Mouse (Mus musculus): ENCODE measurements around the gene Spop. TPM values are rescaled to one million over a fixed set of nuclear protein-coding genes. Genes with fewer than 3 reads are reported as not detected.
A peak's percentile ranks its signal among the peaks of the same experiment; 100 is the strongest.

The Spop gene
- total RNA-seq, 2 experiments from 2014 or later = 175 to 193 TPM

DNA sequence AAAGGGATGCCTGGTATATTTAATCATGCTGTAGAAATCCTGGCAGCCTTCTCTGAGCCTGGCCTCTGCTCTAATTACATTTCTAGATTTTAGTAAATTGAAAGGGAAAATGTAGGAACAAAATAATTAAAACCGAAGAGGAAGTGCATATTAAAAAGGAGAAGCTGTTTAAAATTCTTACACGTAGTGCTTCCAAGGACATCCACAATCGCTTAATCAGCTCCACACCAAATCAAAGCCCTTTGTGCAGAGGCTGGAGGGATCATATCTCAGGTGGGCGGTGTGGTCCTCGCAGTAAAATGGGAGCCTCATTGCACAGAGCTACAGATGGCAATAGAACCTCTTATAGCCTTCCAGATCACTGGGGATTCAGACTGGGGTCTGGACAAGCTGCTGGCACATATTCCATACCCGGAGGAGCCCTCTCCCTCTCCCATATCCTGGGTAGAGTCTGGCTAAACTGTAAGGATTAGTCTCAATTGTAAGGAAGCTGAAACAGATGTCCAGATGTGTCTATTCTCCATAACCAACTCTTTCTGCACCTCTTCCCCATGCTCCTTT lies 2.3 kb upstream of the Spop start:
- DNase-seq = no peak
- intact Hi-C loops (cut with DNase I) = no loop called here

DNA sequence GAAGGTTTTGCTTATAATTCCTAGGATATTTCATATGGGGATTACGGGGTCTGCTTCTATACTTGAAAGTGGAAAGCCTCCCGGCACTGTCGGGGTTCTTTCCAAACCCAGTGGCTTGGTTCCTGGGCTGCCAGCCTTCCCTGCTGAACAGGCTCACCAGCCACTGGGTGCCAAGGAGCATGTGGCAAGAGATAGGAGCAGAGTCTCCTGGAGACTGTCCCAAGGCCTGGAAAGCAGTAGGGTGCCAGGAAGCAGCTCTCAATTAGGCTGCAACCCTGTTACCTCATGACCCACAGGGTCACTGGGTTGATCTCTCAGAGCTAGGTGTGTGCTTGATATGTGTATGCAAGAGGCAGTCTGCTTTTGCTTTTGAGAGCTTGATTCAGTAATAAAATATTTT lies 1.3 kb upstream of the Spop start:
- no peak for DNase-seq
- intact Hi-C loops (cut with DNase I) = no loop called here

DNA sequence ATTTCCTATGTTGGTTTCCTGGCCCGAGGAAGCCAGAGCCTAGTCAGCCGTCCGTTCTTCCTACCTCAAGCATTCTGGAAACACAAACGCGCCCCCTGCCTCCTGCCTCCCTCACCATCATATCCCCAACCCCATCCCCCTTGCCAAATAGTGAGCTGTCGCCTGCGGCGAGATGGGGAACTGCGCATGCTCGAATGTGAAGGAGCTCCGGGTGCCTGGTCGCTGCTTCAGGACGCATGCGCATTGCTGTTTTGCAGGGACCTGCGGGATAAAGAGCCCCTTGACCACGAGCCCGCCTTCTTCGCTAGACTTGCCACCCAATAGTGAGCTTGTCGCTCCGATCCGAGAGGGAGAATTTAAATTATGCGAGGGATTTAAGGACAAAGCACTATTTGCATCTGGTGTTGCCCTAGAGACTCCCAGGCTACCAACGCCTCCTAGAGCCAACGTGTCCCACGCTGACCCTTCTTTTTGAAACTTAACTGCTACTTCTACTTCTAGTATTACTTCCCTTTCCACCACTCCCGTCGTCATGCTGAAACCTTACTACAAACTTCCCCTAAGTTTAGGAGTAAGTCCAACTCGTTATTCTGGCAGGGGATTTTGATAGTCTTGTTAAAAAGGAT lies 769 bp downstream of the Spop start:
- DNase-seq = peak; percentile 91 to 96
- intact Hi-C loops (cut with DNase I) = no loop called here

DNA sequence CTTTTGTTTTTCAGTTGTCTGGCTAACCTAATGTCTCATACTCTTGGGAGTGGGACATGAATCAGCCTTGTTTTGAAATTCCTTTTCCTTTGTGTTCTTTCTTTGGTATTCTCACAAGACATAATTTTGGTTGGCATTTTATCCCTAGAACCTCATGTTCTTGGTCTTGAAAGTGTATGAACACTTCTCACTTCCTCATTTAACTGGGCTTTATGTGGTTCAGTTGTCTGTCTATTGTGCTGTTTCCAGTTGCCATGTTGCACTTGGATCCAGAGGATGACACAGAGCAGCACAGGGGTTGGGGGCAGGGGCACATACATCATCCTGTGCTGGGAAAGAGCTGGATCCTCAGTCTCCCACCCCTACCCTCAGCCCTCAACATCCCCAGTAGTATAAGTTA lies 2.1 kb downstream of the Spop start:
- intact Hi-C loops (cut with DNase I) = no loop called here
- no peak for DNase-seq

DNA sequence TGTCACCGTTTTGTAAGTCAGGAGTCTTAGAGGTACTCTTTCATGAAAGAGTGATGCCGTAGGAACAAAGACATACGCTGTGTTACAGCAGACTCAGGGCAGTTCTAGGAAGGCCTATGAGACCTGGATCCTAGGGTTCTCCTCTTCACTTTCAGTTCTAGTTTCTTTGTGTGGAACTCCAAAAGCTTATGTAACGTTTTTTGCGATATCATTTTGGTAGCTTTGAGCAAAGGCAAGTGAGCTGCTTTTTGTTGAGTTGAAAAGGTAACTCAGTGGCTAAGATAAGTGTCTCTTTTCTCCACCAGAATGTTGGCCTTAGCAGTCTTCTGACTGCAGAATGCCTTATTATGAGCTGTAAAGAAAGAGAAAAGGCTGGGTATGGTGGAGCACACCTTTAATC lies 3.5 kb downstream of the Spop start:
- intact Hi-C loops (cut with DNase I) = no loop called here
- no peak for DNase-seq

DNA sequence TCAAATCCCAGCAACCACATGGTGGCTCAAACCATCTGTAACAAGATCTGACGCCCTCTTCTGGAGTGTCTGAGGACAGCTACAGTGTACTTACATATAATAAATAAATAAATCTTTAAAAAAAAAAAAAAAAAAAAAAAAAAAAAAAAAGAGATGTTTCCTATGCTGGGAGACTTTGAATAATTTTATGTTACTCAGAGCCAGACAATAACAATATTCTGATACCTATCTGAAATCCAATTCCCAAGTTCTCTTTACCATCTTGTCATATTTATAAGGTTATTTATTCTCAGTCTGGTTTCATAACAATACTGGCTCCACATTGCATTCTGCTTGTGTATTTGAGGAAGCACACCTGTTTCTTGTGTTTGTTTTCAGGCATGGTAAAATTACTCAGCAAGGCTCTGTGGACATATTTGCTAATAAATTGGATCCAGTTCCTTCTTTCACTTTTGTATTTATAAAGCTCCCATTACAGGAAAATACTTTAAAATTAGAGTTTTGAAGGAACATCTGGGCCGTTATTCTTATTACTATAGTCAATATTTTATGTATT lies 7.1 kb downstream of the Spop start:
- intact Hi-C loops (cut with DNase I) = no loop called here
- DNase-seq = no peak

DNA sequence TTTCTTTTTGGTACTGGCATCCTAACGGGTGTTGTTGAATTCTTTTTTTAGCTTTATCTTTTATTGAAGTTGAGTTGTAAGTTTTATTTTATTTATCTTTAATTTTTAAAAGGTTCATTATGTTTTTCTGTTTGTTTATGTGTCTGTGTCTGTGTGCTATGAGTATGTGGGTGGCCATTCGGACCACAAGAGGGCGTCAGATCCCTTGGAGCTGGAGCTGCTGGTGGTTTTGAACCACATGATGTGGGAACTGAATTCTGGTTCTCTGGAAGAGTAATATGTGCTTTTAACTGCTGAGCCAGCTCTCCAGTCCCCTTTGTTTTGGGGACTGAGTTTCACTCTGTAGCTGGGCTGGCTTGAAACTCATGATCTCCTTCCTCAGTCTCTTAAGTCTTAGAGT lies 9.6 kb downstream of the Spop start:
- no peak for DNase-seq
- intact Hi-C loops (cut with DNase I) = no loop called here

DNA sequence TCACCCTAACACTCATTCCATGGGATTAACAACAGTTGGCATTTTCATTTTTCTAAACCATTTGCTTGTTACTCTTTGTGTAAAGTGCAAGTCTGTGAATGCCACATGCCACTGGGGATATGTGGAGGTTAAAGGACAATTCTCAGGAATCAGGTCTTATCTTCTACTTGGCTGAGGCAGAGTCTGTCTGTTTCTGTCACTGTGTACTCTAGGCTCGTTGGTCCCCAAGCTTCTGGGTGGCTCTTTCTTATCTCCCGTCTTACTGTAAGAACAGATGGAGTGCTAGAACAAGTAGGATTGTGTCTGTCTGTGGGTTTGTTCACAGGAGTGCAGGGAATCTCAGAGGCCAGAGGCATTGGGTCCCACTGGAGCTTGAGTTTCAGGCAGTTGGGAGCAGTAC lies 17.5 kb downstream of the Spop start:
- intact Hi-C loops (cut with DNase I) = no loop called here
- no peak for DNase-seq

DNA sequence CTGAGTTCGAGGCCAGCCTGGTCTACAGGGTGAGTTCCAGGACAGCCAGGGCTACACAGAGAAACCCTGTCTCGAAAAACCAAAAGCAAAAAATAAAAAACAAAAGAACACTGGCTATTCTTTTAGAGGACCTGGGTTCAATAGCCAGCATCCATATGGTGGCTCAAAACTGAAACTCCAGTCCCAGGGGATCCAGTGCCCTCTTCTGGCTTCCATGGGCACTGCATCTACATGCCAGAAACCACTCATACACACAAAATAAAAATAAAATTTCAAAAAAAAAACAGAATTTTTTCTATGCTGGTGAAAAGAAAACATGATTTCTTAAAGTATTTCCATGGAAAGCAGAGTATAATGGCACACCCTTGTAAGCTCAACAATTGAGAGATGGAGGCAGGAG lies 18.3 kb downstream of the Spop start:
- intact Hi-C loops (cut with DNase I) = loop anchor here (1.0 kb wide), 1 partner anchor 34 kb away; no protein-coding TSS in a partner anchor
- DNase-seq = peak in 1 of 2 experiments; percentile 49

DNA sequence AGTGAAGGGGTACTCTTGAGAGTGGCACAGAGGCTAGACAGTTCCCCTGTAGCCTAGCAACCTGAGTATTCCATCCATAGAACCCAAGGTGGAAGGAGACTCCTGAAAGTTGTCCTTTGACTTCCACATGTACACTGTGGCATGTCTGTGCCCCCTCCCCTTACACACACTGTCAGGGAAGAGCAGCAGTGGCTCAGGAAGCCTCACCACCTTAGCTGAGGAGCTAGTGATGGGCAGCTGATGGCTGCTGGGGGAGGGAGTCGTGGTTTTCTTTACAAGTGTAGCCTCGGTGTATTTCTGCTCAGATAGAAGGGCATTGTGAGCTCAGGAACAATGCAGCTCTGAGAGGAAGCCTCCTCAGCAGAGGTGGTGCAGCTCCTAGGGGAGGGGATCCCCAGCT lies 31.5 kb downstream of the Spop start:
- intact Hi-C loops (cut with DNase I) = no loop called here
- DNase-seq = no peak

DNA sequence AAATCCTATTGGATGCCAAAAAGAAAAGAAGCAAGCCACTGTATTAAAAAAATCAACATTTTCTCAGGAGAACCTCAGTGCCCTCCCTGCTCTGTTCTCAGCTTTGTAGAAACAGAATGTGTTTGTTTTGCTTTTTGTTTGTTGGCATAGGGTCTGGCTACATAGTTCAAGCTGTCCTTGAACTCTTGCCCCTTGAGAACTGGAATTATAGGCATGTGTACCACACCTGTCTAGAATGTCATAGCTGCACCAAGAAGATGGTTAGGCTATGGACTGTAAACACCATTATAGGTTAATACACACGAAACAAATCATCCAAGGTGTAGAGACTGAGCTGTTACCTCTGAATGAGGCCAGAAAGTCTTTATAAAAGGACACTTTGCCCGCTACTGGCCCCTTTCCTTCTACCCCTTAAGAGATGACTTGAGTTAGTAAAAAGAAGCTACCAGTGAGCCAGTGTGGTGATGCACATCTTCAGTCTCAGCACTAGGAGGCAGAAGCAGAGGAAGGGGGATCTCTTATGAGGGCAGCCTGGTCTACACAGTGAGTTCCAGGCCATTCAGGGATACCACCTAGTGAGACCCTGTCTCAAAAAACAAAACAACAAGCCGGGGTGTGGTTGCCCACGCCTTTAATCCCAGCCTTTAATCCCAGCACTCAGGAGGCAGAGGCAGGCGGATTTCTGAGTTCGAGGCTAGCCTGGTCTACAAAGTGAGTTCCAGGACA lies 32.9 kb downstream of the Spop start:
- intact Hi-C loops (cut with DNase I) = no loop called here
- no peak for DNase-seq

DNA sequence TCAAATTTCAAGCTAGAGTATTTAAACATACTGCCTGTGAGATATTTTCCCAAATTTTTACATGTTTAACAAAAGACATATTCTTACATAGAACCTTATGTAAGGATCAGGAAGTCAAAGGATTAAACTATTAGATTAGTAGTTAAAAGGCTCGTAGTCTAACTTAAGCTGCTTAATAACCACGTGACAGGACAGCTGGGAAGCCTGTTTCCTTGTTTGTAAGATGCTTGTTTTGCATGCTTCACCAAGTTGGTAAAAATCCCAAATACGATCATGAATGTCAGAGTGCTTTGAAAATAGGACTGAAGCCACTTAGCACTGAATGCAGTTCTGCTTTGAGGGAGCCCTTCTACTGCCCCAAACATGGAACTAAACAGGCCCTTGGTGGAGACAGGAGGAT lies 34.5 kb downstream of the Spop start:
- intact Hi-C loops (cut with DNase I) = no loop called here
- no peak for DNase-seq

DNA sequence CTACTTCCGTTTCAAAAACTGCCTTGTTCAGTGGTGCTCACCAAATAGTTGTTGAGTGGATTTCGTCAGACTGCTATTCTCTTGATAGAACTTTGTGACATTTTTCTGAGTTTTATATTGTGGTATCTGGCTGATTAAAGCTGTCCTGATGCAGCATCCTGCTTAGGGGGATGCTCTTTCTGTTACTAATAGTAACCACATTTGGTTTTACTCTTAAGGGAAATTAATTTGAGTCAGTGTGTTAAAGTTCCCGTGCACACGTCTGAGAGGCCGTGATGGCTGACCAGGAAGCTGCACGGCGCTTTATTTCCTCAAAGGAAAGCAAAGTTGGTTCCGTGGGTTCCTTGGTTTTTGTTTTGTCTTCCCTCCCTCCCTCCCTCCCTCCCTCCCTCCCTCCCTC lies 41.5 kb downstream of the Spop start:
- intact Hi-C loops (cut with DNase I) = no loop called here
- DNase-seq = no peak

DNA sequence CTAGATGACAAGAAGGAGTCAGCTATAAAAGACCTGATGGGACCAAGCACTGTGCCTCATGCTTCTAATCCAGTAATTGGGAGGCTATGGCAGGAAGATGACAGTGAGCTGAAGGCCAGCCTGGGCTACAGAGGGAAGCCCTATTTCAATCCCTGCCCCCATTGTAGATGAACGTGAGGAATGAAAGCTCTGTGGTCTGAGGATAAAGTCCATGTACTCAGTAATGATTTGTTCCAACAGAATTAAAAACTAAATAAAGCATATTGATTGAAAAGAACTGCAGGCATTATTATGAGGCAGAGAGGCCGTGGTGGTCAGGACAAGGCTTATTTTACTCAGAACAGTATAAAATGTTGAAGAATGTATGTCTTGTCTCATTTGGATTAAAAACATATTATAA lies 47.0 kb downstream of the Spop start:
- DNase-seq = no peak
- intact Hi-C loops (cut with DNase I) = no loop called here

DNA sequence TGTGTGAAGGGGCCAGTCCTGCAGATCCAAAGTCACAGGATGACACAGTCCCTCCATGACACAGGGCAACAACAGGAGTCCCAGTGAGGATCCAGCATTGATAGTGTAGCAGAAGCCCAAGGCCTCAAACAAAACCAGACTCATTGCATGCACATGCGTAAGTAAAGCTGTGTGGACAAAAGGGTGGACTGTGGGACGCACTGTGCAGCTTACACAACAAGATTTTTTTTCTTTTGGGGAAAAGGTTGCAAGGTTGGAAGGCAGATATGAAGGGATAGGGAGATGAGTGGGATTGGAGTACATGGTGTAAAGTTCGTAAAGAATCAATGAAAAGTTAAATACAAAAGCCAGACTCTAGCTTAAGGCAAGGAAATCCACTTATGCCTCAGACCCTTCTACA lies 48.3 kb downstream of the Spop start:
- DNase-seq = no peak
- intact Hi-C loops (cut with DNase I) = no loop called here

DNA sequence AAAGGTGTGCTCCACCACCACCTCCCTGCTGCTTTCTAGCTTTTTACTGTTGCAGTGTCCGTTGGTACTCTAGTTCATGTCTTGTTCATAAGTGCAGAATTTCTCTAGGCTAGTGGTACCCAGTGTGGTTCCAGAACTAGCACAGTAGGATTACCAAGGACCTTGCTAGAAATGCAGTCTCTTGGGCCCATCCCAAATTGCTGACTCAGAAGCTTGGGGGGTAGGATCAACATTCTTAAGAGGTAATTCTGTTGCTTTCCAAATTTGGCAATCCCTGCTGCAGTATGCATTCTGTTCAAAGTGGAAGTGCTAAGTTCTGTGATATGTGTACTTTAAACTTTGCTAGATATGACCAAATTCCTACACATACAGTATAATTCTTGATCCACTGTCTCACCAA lies 53.9 kb downstream of the Spop start:
- intact Hi-C loops (cut with DNase I) = no loop called here
- no peak for DNase-seq

DNA sequence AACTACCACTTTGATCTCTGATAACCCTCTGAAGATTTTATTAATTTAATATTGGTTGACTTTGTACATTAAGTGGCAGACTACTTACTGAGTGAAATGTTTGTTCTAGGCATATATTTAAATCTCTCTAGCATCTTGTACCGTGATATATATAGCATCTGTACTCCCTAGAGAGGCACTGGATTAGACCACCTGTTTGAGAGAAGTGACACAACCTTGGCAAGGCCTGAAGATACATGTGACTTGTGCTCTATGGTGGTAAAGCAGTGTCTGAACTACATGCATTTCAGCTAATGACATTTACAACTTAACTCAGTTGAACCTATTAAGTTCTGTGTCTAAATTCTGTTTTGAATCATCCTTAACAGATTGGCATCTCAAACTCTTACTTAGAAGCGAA lies 59.1 kb downstream of the Spop start:
- intact Hi-C loops (cut with DNase I) = loop anchor here (2.0 to 10.0 kb wide), 2 partner anchors 16 to 78 kb away; no protein-coding TSS in a partner anchor
- DNase-seq = no peak

DNA sequence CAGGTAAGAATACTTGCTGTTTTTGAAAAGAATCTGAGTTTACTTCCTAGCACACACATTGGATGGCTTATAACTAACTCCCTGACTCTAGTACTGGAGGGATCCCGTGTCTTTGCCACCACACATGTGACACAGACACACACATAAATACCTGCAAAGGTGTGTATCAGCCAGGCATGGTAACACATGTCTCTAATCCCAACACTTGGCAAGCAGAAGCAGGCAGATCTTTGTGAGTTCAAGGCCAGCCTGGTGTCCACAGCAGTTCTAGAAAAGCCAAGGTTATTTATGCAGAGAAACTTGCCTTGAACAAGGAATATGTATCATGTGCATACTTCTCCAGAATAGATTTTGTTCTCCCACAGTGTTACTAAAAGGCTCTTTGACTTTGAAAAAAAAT lies 59.6 kb downstream of the Spop start:
- DNase-seq = no peak
- intact Hi-C loops (cut with DNase I) = loop anchor here (2.0 to 10.0 kb wide), 2 partner anchors 15 to 79 kb away; no protein-coding TSS in a partner anchor

DNA sequence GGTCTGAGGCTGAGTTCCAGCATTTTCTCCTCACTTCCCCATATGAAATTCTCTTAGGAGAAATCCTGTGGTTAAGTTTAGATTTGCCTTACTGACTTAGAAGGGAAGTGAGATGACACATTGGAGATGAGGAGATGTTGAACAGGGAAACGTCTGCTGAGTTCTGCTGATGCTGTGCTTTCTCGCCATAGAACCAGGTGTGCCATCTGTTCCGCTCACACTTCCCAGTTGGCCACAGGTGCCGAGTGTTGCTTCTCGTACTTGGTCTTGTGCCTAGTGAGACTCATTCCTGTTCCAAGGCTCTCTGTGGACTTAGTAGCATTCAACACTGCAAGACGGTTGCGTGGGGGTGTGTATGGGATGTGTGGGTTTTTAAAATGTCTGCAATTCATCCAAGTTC lies 62.4 kb downstream of the Spop start:
- DNase-seq = no peak
- intact Hi-C loops (cut with DNase I) = loop anchor here (10.0 kb wide), 1 partner anchor 82 kb away; no protein-coding TSS in a partner anchor

DNA sequence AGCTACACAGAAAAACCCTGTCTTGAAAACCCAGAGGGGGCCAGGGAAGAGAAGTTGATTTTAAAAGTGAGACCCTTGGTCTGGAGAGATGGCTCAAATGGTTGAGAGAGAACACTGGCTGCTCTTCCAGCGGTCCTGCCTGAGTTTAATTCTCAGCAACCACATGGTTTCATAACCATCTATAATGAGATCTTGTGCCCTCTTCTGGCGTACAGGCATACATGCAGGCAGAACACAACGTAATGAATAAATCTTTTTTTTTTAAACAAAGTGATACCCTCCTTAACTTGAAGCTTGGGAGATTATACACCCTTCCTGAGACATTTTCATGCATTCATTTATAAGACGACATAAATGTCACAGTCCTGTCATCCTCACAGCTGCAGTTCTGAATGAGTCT lies 65.6 kb downstream of the Spop start:
- intact Hi-C loops (cut with DNase I) = loop anchor here (10.0 kb wide), 1 partner anchor 85 kb away; no protein-coding TSS in a partner anchor
- DNase-seq = no peak

DNA sequence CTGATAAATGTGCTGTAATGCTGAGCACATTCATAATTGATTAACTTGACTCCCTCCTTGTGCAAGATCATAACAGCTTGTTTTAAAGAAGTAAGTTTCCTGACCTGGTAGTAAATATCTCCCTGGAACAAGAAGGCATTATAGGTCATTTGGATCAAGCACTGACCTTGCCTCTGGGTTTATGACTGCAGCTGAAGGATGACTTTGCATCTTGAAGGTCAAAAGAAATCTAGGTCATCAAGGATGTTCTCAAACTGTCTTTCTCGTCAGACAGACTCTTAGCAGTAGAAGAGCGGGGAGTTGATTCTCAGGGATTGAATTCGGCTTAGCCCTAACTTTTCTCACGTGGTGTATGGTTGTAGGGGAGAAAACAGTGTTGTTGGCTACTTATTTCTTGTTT lies 66.8 kb downstream of the Spop start:
- intact Hi-C loops (cut with DNase I) = no loop called here
- DNase-seq = no peak

DNA sequence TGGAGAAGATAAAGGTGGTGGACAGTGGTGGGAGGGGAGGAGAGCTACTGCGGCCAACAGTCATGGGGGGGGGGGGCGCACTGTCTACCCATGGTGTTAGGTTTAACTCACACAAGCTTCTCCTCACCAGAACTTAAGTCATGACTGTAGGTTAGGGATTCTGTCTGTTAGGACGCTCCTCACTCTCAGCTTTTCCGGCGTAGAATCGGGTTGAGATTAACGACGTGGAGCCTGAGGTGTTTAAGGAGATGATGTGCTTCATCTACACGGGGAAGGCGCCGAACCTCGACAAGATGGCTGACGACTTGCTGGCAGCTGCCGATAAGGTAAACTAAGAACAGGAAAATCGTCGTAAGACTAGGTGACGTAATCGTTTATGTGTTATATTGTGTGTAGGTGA lies 71.8 kb downstream of the Spop start:
- no peak for DNase-seq
- intact Hi-C loops (cut with DNase I) = no loop called here

All from heart, postnatal 36 days (tissue).